Mouse (Mus musculus) MEL (cell line): Measurements from ENCODE around the gene 4933405L10Rik.

Experiments used
- CTCF ChIP-seq, 3 experiments: IDR thresholded peaks in 2 of 3; conservative IDR thresholded peaks in 1 of 3; 2 replicates each; pipeline ENCODE4 v1.5.1; 2011 to 2012; ENCODE audit warnings: low read length in 3 of 3, low read depth in 2 of 3, mild to moderate bottlenecking in 2 of 3, improper control_type of control experiment in 1 of 3, inconsistent platforms in 1 of 3, mixed read lengths in 1 of 3, moderate library complexity in 1 of 3; ENCODE audit not compliant: control insufficient read depth in 1 of 3, insufficient read depth in 1 of 3, poor library complexity in 1 of 3, severe bottlenecking in 1 of 3
- EP300 ChIP-seq, 2 experiments: IDR thresholded peaks; 2 replicates each; pipeline ENCODE4 v1.6.1; 2011; ENCODE audit warnings: improper control_type of control experiment in 2 of 2, low read length in 2 of 2, low read depth in 1 of 2, mild to moderate bottlenecking in 1 of 2
- HCFC1 ChIP-seq: IDR thresholded peaks from 2 replicates; pipeline ENCODE4 v1.6.1; 2012; ENCODE audit warnings: low read depth, mild to moderate bottlenecking, inconsistent platforms, low read length, improper control_type of control experiment, moderate library complexity

DNA sequence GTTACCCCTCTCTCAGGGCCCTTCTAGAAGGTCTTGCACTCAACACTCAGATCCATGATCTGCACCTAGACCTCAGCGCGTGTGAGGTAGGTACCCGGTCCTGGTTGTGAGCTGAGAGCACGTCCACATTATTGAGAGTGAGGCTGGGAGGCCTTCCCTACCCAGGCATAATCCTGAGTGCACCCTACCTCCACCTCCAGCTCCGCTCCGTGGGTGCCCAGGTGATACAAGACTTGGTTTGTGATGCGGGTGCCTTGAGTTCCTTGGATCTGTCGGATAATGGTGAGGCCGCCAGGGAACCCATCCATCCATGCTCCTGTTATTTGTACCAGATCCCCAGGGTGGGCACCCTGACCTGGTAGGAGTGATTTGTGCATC lies 17.5 kb upstream of the 4933405L10Rik start:
- no peak for TF ChIP-seq CTCF (IDR thresholded peaks at IDR 0.05 in 2 of 3, conservative IDR thresholded peaks at IDR 0.05 in 1 of 3; ENCODE audit: control insufficient read depth in 1 of 3, insufficient read depth in 1 of 3, low read depth in 2 of 3, low read length in 3 of 3, poor library complexity in 1 of 3, severe bottlenecking in 1 of 3)
- no peak for TF ChIP-seq HCFC1
- TF ChIP-seq EP300 (IDR thresholded peaks at IDR 0.05; ENCODE audit: low read depth in 1 of 2, low read length in 2 of 2), result no peak
